Mouse (Mus musculus) layer of hippocampus, adult 8-10 months (tissue): ENCODE measurements around the gene Stra8. TPM values are rescaled to one million over a fixed set of nuclear protein-coding genes. Genes with fewer than 3 reads are reported as not detected.

ENCODE experiments used
- total RNA-seq, 4 experiments: library from RNA; stranded (reverse); gene quantifications; 2 replicates each; pipeline ENCODE4 v1.2.4; 2022

Gene Stra8
- total RNA-seq, 4 experiments from 2014 or later = not detected

Other genes starting within 250 kb of the Stra8 start
- gene Agbl3, start 139.7 kb upstream of the Stra8 start, total RNA-seq = 10 to 100 TPM; 13.7 to 14.7 (median 14.2) TPM
- 1 to 10 TPM; 4.3 to 5.9 (median 5.0) TPM for gene Tmem140, start 57.0 kb upstream of the Stra8 start, total RNA-seq
- gene Cyren, start 42.1 kb upstream of the Stra8 start, total RNA-seq = 1 to 10 TPM; 4.3 to 6.2 (median 5.3) TPM
- 10 to 100 TPM; 35.0 to 38.8 (median 37.4) TPM for gene Wdr91, start 9.3 kb upstream of the Stra8 start, total RNA-seq
- 1 to 10 TPM in 3 of 4 experiments, under 1 TPM in 1; 0.87 to 1.6 (median 1.2) TPM for gene Slc23a4, start 68.2 kb downstream of the Stra8 start, total RNA-seq
- 10 to 100 TPM; 45.4 to 53.9 (median 48.5) TPM for gene Cnot4, start 213.6 kb downstream of the Stra8 start, total RNA-seq